Mouse (Mus musculus) kidney, embryonic 14.5 days (tissue): ENCODE measurements around the gene Nr5a1. TPM values are rescaled to one million over a fixed set of nuclear protein-coding genes. Genes with fewer than 3 reads are reported as not detected.

Source experiments
- ATAC-seq: fragments of 200-750 bp; cut with Nextera tagmentation; 2 replicates; pipeline ENCODE4 v1.8.0; 2017; ENCODE audit warnings: moderate number of reproducible peaks, mild to moderate bottlenecking, moderate TSS enrichment, moderate library complexity; ENCODE audit not compliant: low FRiP score, low TSS enrichment
- H3K27ac ChIP-seq: fragments of 300-500 bp; sonication (generic); 2 replicates; pipeline ENCODE4 v1.5.1; 2014; ENCODE audit warnings: low read depth, mild to moderate bottlenecking, low read length, moderate library complexity, mixed read lengths
- H3K27me3 ChIP-seq: fragments of 300-500 bp; sonication (generic); 2 replicates; pipeline ENCODE4 v1.6.1; 2014; ENCODE audit warnings: mild to moderate bottlenecking, low read length; ENCODE audit not compliant: control insufficient read depth, insufficient read depth
- H3K36me3 ChIP-seq: fragments of 300-500 bp; sonication (generic); 2 replicates; pipeline ENCODE4 v1.6.1; 2014; ENCODE audit warnings: low read length, mixed read lengths; ENCODE audit not compliant: control insufficient read depth, insufficient read depth
- H3K4me1 ChIP-seq: fragments of 300-500 bp; sonication (generic); 2 replicates; pipeline ENCODE4 v1.6.1; 2014; ENCODE audit warnings: low read length, mixed read lengths; ENCODE audit not compliant: control insufficient read depth, insufficient read depth
- H3K4me2 ChIP-seq: fragments of 300-500 bp; sonication (generic); replicated peaks from 2 replicates; pipeline ENCODE4 v1.6.1; 2014; ENCODE audit warnings: low read depth, mild to moderate bottlenecking, low read length
- H3K4me3 ChIP-seq: fragments of 300-500 bp; sonication (generic); 2 replicates; pipeline ENCODE4 v1.5.1; 2014; ENCODE audit warnings: mild to moderate bottlenecking, low read length
- H3K9ac ChIP-seq: fragments of 300-500 bp; sonication (generic); 2 replicates; pipeline ENCODE4 v1.6.1; 2014; ENCODE audit warnings: low read depth, mild to moderate bottlenecking, low read length, moderate library complexity
- H3K9me3 ChIP-seq: fragments of 300-500 bp; sonication (generic); 2 replicates; pipeline ENCODE4 v1.6.1; 2016; ENCODE audit warnings: low read length; ENCODE audit not compliant: control insufficient read depth
- WGBS: fragments of 180-500 bp; shearing (Covaris S2); extraction: QIAGEN DNeasy Blood & Tissue Kit; methylation state at CpG from one replicate; pipeline ENCODE4 v1.1.7; 2014; 5-methylcytosine and 5-hydroxymethylcytosine counted together
- polyA plus RNA-seq: library from polyadenylated mRNA; unstranded; fragments of >200 nt; fragmentation: Nextera tagmentation; extraction: Ambion mirVana; gene quantifications from 2 replicates; pipeline ENCODE4 v1.2.1, GENCODE M21; 2014

The Nr5a1 gene
- polyA plus RNA-seq, 1 experiment from 2014 or later, result 0.23 TPM

GRCm38 (mm10) chr2:38672496-38672895 lies 41.8 kb downstream of the Nr5a1 start:
- Histone ChIP-seq H3K9me3 (no peaks in the 10 kb centered on the region), H3K4me3 (no peak overlapping the region), H3K36me3 (no peaks in the 10 kb centered on the region), H3K9ac (no peak overlapping the region), H3K4me2 (no peak overlapping the region), H3K27me3 (no peaks in the 10 kb centered on the region; the same call in 1 of the 2 replicates), H3K27ac (no peak overlapping the region), H3K4me1 (0 out of 2 replicates have a peak, but pooled peaks cover 6% of the 10 kb centered on the region)
- ATAC-seq, result no peak
- WGBS, result 65% methylated on average over 11 of the region's 11 CpGs

GRCm38 (mm10) chr2:38668802-38669580 lies 45.4 kb downstream of the Nr5a1 start:
- Histone ChIP-seq H3K9ac (no peak overlapping the region), H3K36me3 (no peaks in the 10 kb centered on the region), H3K27me3 (no peaks in the 10 kb centered on the region; the same call in 1 of the 2 replicates), H3K4me1 (0 out of 2 replicates have a peak, but pooled peaks cover 6% of the 10 kb centered on the region), H3K4me2 (peak overlapping the region; percentile 32), H3K9me3 (no peaks in the 10 kb centered on the region), H3K27ac (no peak overlapping the region), H3K4me3 (no peak overlapping the region)
- WGBS, result 10% methylated on average over 17 of the region's 17 CpGs
- peak; percentile 88 for ATAC-seq

- no peaks in the 10 kb centered on the region for H3K36me3 ChIP-seq
- 14% methylated on average over 1 of the region's 1 CpGs for WGBS
- peaks cover 4% of the 10 kb centered on the region; the same call in 1 of the 2 replicates for H3K27me3 ChIP-seq
- no peak for ATAC-seq
- no peak overlapping the region for H3K9ac ChIP-seq
- no peak overlapping the region for H3K4me3 ChIP-seq
- H3K4me1 ChIP-seq, result 0 out of 2 replicates have a peak, but pooled peaks cover 4% of the 10 kb centered on the region
- H3K4me2 ChIP-seq, result no peak overlapping the region
- no peaks in the 10 kb centered on the region for H3K9me3 ChIP-seq
- H3K27ac ChIP-seq, result no peak overlapping the region
Observed at GRCm38 (mm10) chr2:38661398-38661797, 52.9 kb downstream of the Nr5a1 start.

GRCm38 (mm10) chr2:38658338-38658836 lies 56.0 kb downstream of the Nr5a1 start:
- no peaks in the 10 kb centered on the region for H3K9me3 ChIP-seq
- 1% methylated on average over 25 of the region's 25 CpGs for WGBS
- H3K4me2 ChIP-seq, result peak overlapping the region; percentile 60
- peak overlapping the region; percentile 47; the same call in 1 of the 2 replicates for H3K9ac ChIP-seq
- peak overlapping the region; percentile 39 for H3K4me3 ChIP-seq
- no peaks in the 10 kb centered on the region for H3K36me3 ChIP-seq
- H3K4me1 ChIP-seq, result 0 out of 2 replicates have a peak, but pooled peaks cover 4% of the 10 kb centered on the region
- H3K27ac ChIP-seq, result no peak overlapping the region
- ATAC-seq, result peak; percentile 96
- peaks cover 4% of the 10 kb centered on the region; the same call in 1 of the 2 replicates for H3K27me3 ChIP-seq

- H3K27me3 ChIP-seq, result peaks cover 4% of the 10 kb centered on the region; the same call in 1 of the 2 replicates
Observed at GRCm38 (mm10) chr2:38653694-38654093, 60.6 kb downstream of the Nr5a1 start.

GRCm38 (mm10) chr2:38653293-38653619 lies 61.1 kb downstream of the Nr5a1 start:
- Histone ChIP-seq H3K9ac (no peak overlapping the region), H3K9me3 (no peaks in the 10 kb centered on the region; the same call in 1 of the 2 replicates), H3K4me1 (0 out of 2 replicates have a peak, but pooled peaks cover 4% of the 10 kb centered on the region), H3K27ac (no peak overlapping the region), H3K4me3 (no peak overlapping the region), H3K4me2 (no peak overlapping the region), H3K27me3 (peaks cover 4% of the 10 kb centered on the region; the same call in 1 of the 2 replicates), H3K36me3 (no peaks in the 10 kb centered on the region)
- ATAC-seq, result no peak
- 95% methylated on average over 5 of the region's 5 CpGs for WGBS

More at GRCm38 (mm10) chr2:38653694-38654093, 60.6 kb downstream of the Nr5a1 start:
- Histone ChIP-seq H3K36me3 (no peaks in the 10 kb centered on the region), H3K9me3 (no peaks in the 10 kb centered on the region), H3K9ac (no peak overlapping the region), H3K4me3 (no peak overlapping the region), H3K27ac (no peak overlapping the region), H3K4me1 (0 out of 2 replicates have a peak, but pooled peaks cover 4% of the 10 kb centered on the region), H3K4me2 (no peak overlapping the region)
- 87% methylated on average over 2 of the region's 2 CpGs for WGBS
- no peak for ATAC-seq

GRCm38 (mm10) chr2:38652565-38653292 lies 61.6 kb downstream of the Nr5a1 start:
- Histone ChIP-seq H3K27me3 (peaks cover 4% of the 10 kb centered on the region; the same call in 1 of the 2 replicates), H3K4me1 (no peaks in the 10 kb centered on the region), H3K9me3 (no peaks in the 10 kb centered on the region; the same call in 1 of the 2 replicates), H3K4me2 (no peak overlapping the region), H3K27ac (no peak overlapping the region), H3K36me3 (no peaks in the 10 kb centered on the region), H3K9ac (no peak overlapping the region), H3K4me3 (no peak overlapping the region)
- WGBS, result 56% methylated on average over 10 of the region's 10 CpGs
- ATAC-seq, result no peak

- H3K4me2 ChIP-seq, result no peak overlapping the region
- H3K36me3 ChIP-seq, result no peaks in the 10 kb centered on the region
- ATAC-seq, result no peak
- WGBS, result 72% methylated on average over 7 of the region's 7 CpGs
- H3K9ac ChIP-seq, result no peak overlapping the region
- no peak overlapping the region for H3K4me3 ChIP-seq
- H3K9me3 ChIP-seq, result no peaks in the 10 kb centered on the region; the same call in 1 of the 2 replicates
- H3K4me1 ChIP-seq, result no peaks in the 10 kb centered on the region
- no peak overlapping the region for H3K27ac ChIP-seq
- H3K27me3 ChIP-seq, result no peaks in the 10 kb centered on the region
Observed at GRCm38 (mm10) chr2:38652098-38652497, 62.2 kb downstream of the Nr5a1 start.
